Mouse (Mus musculus) liver, embryonic 15.5 days (tissue): ENCODE data around the gene Nln. TPM values are rescaled to one million over a fixed set of nuclear protein-coding genes. Genes with fewer than 3 reads are reported as not detected.

Experiments
- ATAC-seq: fragments of 200-750 bp; cut with Nextera tagmentation; 2 replicates; pipeline ENCODE4 v1.8.0; 2017; ENCODE audit warnings: moderate number of reproducible peaks, mild to moderate bottlenecking, moderate library complexity; ENCODE audit not compliant: insufficient read depth
- H3K27ac ChIP-seq: fragments of 300-500 bp; sonication (generic); replicated peaks from 2 replicates; pipeline ENCODE4 v1.5.1; 2015; ENCODE audit warnings: mild to moderate bottlenecking, inconsistent platforms
- H3K27me3 ChIP-seq: fragments of 300-500 bp; sonication (generic); 2 replicates; pipeline ENCODE4 v1.6.1; 2015; ENCODE audit warnings: mild to moderate bottlenecking, inconsistent platforms
- H3K36me3 ChIP-seq: fragments of 300-500 bp; sonication (generic); replicated peaks from 2 replicates; pipeline ENCODE4 v1.6.1; 2015; ENCODE audit warnings: moderate library complexity, mild to moderate bottlenecking, inconsistent platforms
- H3K4me1 ChIP-seq: fragments of 300-500 bp; sonication (generic); replicated peaks from 2 replicates; pipeline ENCODE4 v1.6.1; 2015; ENCODE audit warnings: inconsistent platforms
- H3K4me2 ChIP-seq: fragments of 300-500 bp; sonication (generic); 2 replicates; pipeline ENCODE4 v1.6.1; 2015; ENCODE audit warnings: moderate library complexity, mild to moderate bottlenecking, inconsistent platforms
- H3K4me3 ChIP-seq: fragments of 300-500 bp; sonication (generic); replicated peaks from 2 replicates; pipeline ENCODE4 v1.5.1; 2015; ENCODE audit warnings: mild to moderate bottlenecking, inconsistent platforms
- H3K9ac ChIP-seq: fragments of 300-500 bp; sonication (generic); 2 replicates; pipeline ENCODE4 v1.6.1; 2015; ENCODE audit warnings: moderate library complexity, mild to moderate bottlenecking, inconsistent platforms
- H3K9me3 ChIP-seq: fragments of 300-500 bp; sonication (generic); replicated peaks from 2 replicates; pipeline ENCODE4 v1.6.1; 2016; ENCODE audit warnings: inconsistent platforms
- WGBS: fragments of 180-500 bp; shearing (Covaris S2); methylation state at CpG from one replicate; pipeline ENCODE4 v1.1.7; 2015; ENCODE audit warnings: mixed read lengths; ENCODE audit not compliant: insufficient replicate concordance; 5-methylcytosine and 5-hydroxymethylcytosine counted together
- polyA plus RNA-seq: library from polyadenylated mRNA; unstranded; fragments of >200 nt; fragmentation: Nextera tagmentation; extraction: Ambion mirVana; gene quantifications from 2 replicates; pipeline ENCODE4 v1.2.1, GENCODE M21; 2015

Gene Nln
- polyA plus RNA-seq, 1 experiment from 2014 or later, result 12.8 TPM

- no peak for ATAC-seq
- H3K9ac ChIP-seq, result no peak overlapping the region
- no peaks in the 10 kb centered on the region; the same call in 1 of the 2 replicates for H3K36me3 ChIP-seq
- H3K4me1 ChIP-seq, result no peaks in the 10 kb centered on the region
- no peak overlapping the region for H3K4me3 ChIP-seq
- no peaks in the 10 kb centered on the region for H3K27me3 ChIP-seq
- no peak overlapping the region for H3K27ac ChIP-seq
- WGBS, result 79% methylated on average over 11 of the region's 11 CpGs
- H3K4me2 ChIP-seq, result no peak overlapping the region
- H3K9me3 ChIP-seq, result no peaks in the 10 kb centered on the region
Observed at GRCm38 (mm10) chr13:104069216-104069615, 40.2 kb downstream of the Nln start.

GRCm38 (mm10) chr13:104065649-104066347, 43.6 kb downstream of the Nln start:
- no peak for ATAC-seq
- H3K9me3 ChIP-seq, result no peaks in the 10 kb centered on the region
- 60% methylated on average over 2 of the region's 2 CpGs for WGBS

GRCm38 (mm10) chr13:104063061-104063460, 46.4 kb downstream of the Nln start:
- Histone ChIP-seq H3K4me3 (no peak overlapping the region), H3K27me3 (no peaks in the 10 kb centered on the region), H3K4me2 (no peak overlapping the region), H3K36me3 (no peaks in the 10 kb centered on the region), H3K27ac (no peak overlapping the region), H3K9ac (no peak overlapping the region), H3K9me3 (no peaks in the 10 kb centered on the region), H3K4me1 (no peaks in the 10 kb centered on the region)
- no peak for ATAC-seq
- 83% methylated on average over 9 of the region's 9 CpGs for WGBS

More at GRCm38 (mm10) chr13:104065649-104066347, 43.6 kb downstream of the Nln start:
- H3K4me2 ChIP-seq, result no peak overlapping the region
- no peaks in the 10 kb centered on the region for H3K27me3 ChIP-seq
- H3K27ac ChIP-seq, result no peak overlapping the region
- H3K36me3 ChIP-seq, result no peaks in the 10 kb centered on the region
- no peak overlapping the region for H3K9ac ChIP-seq
- no peaks in the 10 kb centered on the region for H3K4me1 ChIP-seq
- H3K4me3 ChIP-seq, result no peak overlapping the region

- no peak overlapping the region for H3K9ac ChIP-seq
- no peaks in the 10 kb centered on the region for H3K36me3 ChIP-seq
- no peak overlapping the region for H3K4me3 ChIP-seq
- no peak overlapping the region for H3K4me2 ChIP-seq
- H3K4me1 ChIP-seq, result no peaks in the 10 kb centered on the region
- no peak overlapping the region for H3K27ac ChIP-seq
- no peak for ATAC-seq
- no peaks in the 10 kb centered on the region for H3K27me3 ChIP-seq
- WGBS, result 68% methylated on average over 2 of the region's 2 CpGs
- H3K9me3 ChIP-seq, result no peaks in the 10 kb centered on the region
Observed at GRCm38 (mm10) chr13:104061975-104062750, 47.3 kb downstream of the Nln start.

GRCm38 (mm10) chr13:104060231-104060630, 49.2 kb downstream of the Nln start:
- H3K36me3 ChIP-seq, result no peaks in the 10 kb centered on the region
- ATAC-seq, result no peak
- WGBS, result 78% methylated on average over 1 of the region's 1 CpGs
- H3K27me3 ChIP-seq, result no peaks in the 10 kb centered on the region
- no peak overlapping the region for H3K27ac ChIP-seq
- H3K4me1 ChIP-seq, result no peaks in the 10 kb centered on the region
- no peak overlapping the region for H3K4me2 ChIP-seq
- no peak overlapping the region for H3K4me3 ChIP-seq
- no peak overlapping the region for H3K9ac ChIP-seq
- H3K9me3 ChIP-seq, result no peaks in the 10 kb centered on the region

GRCm38 (mm10) chr13:104059536-104059935, 49.9 kb downstream of the Nln start:
- ATAC-seq, result no peak
- Histone ChIP-seq H3K27me3 (no peaks in the 10 kb centered on the region), H3K4me2 (no peak overlapping the region), H3K4me1 (no peaks in the 10 kb centered on the region), H3K36me3 (no peaks in the 10 kb centered on the region), H3K4me3 (no peak overlapping the region), H3K27ac (no peak overlapping the region), H3K9me3 (no peaks in the 10 kb centered on the region), H3K9ac (no peak overlapping the region)
- 47% methylated on average over 4 of the region's 4 CpGs for WGBS

- WGBS, result 79% methylated on average over 9 of the region's 9 CpGs
- H3K9me3 ChIP-seq, result no peaks in the 10 kb centered on the region
- H3K27me3 ChIP-seq, result no peaks in the 10 kb centered on the region
- no peaks in the 10 kb centered on the region for H3K36me3 ChIP-seq
- H3K27ac ChIP-seq, result no peak overlapping the region
- no peak overlapping the region for H3K4me3 ChIP-seq
- H3K4me1 ChIP-seq, result no peaks in the 10 kb centered on the region
- no peak overlapping the region for H3K9ac ChIP-seq
- no peak overlapping the region for H3K4me2 ChIP-seq
- ATAC-seq, result no peak
Observed at GRCm38 (mm10) chr13:104058761-104059160, 50.7 kb downstream of the Nln start.

GRCm38 (mm10) chr13:104052271-104052753, 57.1 kb downstream of the Nln start:
- Histone ChIP-seq H3K36me3 (no peaks in the 10 kb centered on the region), H3K9me3 (no peaks in the 10 kb centered on the region), H3K27ac (no peak overlapping the region), H3K27me3 (no peaks in the 10 kb centered on the region), H3K4me2 (no peak overlapping the region), H3K4me3 (no peak overlapping the region), H3K9ac (no peak overlapping the region), H3K4me1 (no peaks in the 10 kb centered on the region)
- 78% methylated on average over 9 of the region's 9 CpGs for WGBS
- no peak for ATAC-seq

- no peak overlapping the region for H3K27ac ChIP-seq
- H3K4me1 ChIP-seq, result peaks cover 14% of the 10 kb centered on the region; the same call in 1 of the 2 replicates
Observed at GRCm38 (mm10) chr13:104048835-104049234, 60.6 kb downstream of the Nln start.

GRCm38 (mm10) chr13:104045108-104045507, 64.3 kb downstream of the Nln start:
- H3K4me3 ChIP-seq, result no peak overlapping the region
- H3K4me1 ChIP-seq, result peaks cover 30% of the 10 kb centered on the region
- peak; percentile 33; the same call in 1 of the 2 replicates for ATAC-seq
- H3K4me2 ChIP-seq, result no peak overlapping the region
- 14% methylated on average over 4 of the region's 4 CpGs for WGBS
- H3K27ac ChIP-seq, result no peak overlapping the region
- no peaks in the 10 kb centered on the region for H3K27me3 ChIP-seq
- H3K9ac ChIP-seq, result no peak overlapping the region
- no peaks in the 10 kb centered on the region for H3K36me3 ChIP-seq
- no peaks in the 10 kb centered on the region for H3K9me3 ChIP-seq

More at GRCm38 (mm10) chr13:104048835-104049234, 60.6 kb downstream of the Nln start:
- Histone ChIP-seq H3K9ac (no peak overlapping the region), H3K4me2 (no peak overlapping the region), H3K9me3 (no peaks in the 10 kb centered on the region), H3K36me3 (no peaks in the 10 kb centered on the region), H3K4me3 (no peak overlapping the region), H3K27me3 (no peaks in the 10 kb centered on the region)
- ATAC-seq, result no peak
- WGBS, result 67% methylated on average over 3 of the region's 3 CpGs

GRCm38 (mm10) chr13:104044332-104044731, 65.1 kb downstream of the Nln start:
- ATAC-seq, result no peak
- no peak overlapping the region for H3K27ac ChIP-seq
- no peaks in the 10 kb centered on the region for H3K9me3 ChIP-seq
- peaks cover 33% of the 10 kb centered on the region for H3K4me1 ChIP-seq
- H3K36me3 ChIP-seq, result no peaks in the 10 kb centered on the region
- H3K27me3 ChIP-seq, result no peaks in the 10 kb centered on the region
- WGBS, result 59% methylated on average over 4 of the region's 4 CpGs
- H3K9ac ChIP-seq, result no peak overlapping the region
- no peak overlapping the region for H3K4me2 ChIP-seq
- H3K4me3 ChIP-seq, result no peak overlapping the region
